Mouse (Mus musculus) megakaryocyte, embryonic 14.5 days (primary cell): ENCODE data around the gene Kif3c.

ENCODE experiments used
- FLI1 ChIP-seq: IDR thresholded peaks from 2 replicates; pipeline ENCODE4 v1.6.1; 2012; ENCODE audit warnings: low read length, inconsistent platforms, mixed read lengths
- GATA1 ChIP-seq: IDR thresholded peaks from 3 replicates; pipeline ENCODE4 v1.6.1; 2012; ENCODE audit warnings: mixed read lengths, low read length, inconsistent platforms, borderline replicate concordance

DNA sequence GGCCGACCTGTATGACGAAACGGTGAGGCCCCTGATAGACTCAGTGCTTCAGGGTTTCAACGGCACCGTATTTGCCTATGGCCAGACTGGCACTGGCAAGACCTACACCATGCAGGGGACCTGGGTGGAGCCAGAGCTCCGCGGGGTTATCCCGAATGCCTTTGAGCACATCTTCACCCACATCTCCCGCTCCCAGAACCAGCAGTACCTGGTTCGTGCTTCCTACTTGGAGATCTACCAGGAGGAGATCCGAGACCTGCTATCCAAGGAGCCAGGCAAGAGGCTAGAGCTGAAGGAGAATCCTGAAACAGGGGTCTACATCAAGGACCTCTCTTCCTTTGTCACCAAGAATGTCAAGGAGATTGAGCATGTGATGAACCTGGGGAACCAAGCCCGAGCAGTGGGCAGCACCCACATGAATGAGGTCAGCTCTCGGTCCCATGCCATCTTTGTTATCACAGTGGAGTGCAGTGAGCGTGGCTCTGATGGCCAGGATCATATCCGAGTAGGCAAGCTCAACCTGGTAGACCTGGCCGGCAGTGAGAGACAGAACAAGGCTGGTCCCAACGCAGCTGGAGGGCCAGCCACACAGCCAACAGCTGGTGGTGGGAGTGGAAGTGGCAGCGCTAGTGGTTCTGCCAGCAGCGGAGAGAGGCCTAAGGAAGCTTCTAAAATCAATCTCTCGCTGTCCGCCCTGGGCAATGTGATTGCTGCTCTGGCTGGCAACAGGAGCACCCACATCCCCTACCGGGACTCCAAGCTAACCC is 1.4 kb downstream of the Kif3c start:
- TF ChIP-seq GATA1 (no peak), FLI1 (no peak)
